Mouse (Mus musculus) MEL (cell line): ENCODE data around the gene Dnajb8. TPM values are rescaled to one million over a fixed set of nuclear protein-coding genes. Genes with fewer than 3 reads are reported as not detected.

ENCODE experiments used
- DNase-seq: peaks from one replicate; pipeline ENCODE4 v3.0.0; 2011; ENCODE audit warnings: low read depth, low spot score
- H3K27ac ChIP-seq: 2 replicates; pipeline ENCODE4 v1.5.1; 2012; ENCODE audit warnings: low read depth, mild to moderate bottlenecking, control low read depth, low read length, moderate library complexity; ENCODE audit not compliant: control insufficient read depth
- H3K27me3 ChIP-seq, 2 experiments: fragments of 150-350 bp in 1 of 2; sonication (generic) in 1 of 2; 2 replicates each; pipeline ENCODE4 v1.6.1; 2012; ENCODE audit warnings: low read length in 2 of 2, mild to moderate bottlenecking in 2 of 2, improper control_type of control experiment in 1 of 2, moderate library complexity in 1 of 2; ENCODE audit not compliant: insufficient read depth in 2 of 2, control insufficient read depth in 1 of 2
- H3K36me3 ChIP-seq, 2 experiments: 2 replicates each; pipeline ENCODE4 v1.6.1; 2012 to 2014; ENCODE audit warnings: low read length in 2 of 2, improper control_type of control experiment in 1 of 2, inconsistent platforms in 1 of 2, mild to moderate bottlenecking in 1 of 2; ENCODE audit not compliant: insufficient read depth in 2 of 2, control insufficient read depth in 1 of 2
- H3K4me1 ChIP-seq, 2 experiments: fragments of 150-350 bp in 1 of 2; sonication (generic) in 1 of 2; 2 replicates each; pipeline ENCODE4 v1.6.1; 2012; ENCODE audit warnings: low read length in 2 of 2, improper control_type of control experiment in 1 of 2, mild to moderate bottlenecking in 1 of 2; ENCODE audit not compliant: insufficient read depth in 2 of 2, control insufficient read depth in 1 of 2
- H3K4me3 ChIP-seq, 2 experiments: fragments of 150-350 bp in 1 of 2; sonication (generic) in 1 of 2; 2 replicates each; pipeline ENCODE4 v1.5.1; 2012; ENCODE audit warnings: low read depth in 2 of 2, low read length in 2 of 2, mild to moderate bottlenecking in 2 of 2, moderate library complexity in 2 of 2, control low read depth in 1 of 2, improper control_type of control experiment in 1 of 2; ENCODE audit not compliant: control insufficient read depth in 1 of 2, insufficient read depth in 1 of 2
- H3K79me2 ChIP-seq: 2 replicates; pipeline ENCODE4 v1.6.1; 2012; ENCODE audit warnings: mild to moderate bottlenecking, low read length, moderate library complexity; ENCODE audit not compliant: control insufficient read depth, poor library complexity, insufficient read depth
- H3K9ac ChIP-seq: 2 replicates; pipeline ENCODE4 v1.6.1; 2012; ENCODE audit warnings: low read depth, mild to moderate bottlenecking, control low read depth, low read length, moderate library complexity; ENCODE audit not compliant: control insufficient read depth, poor library complexity, severe bottlenecking
- H3K9me3 ChIP-seq: fragments of 150-350 bp; sonication (generic); replicated peaks from 2 replicates; pipeline ENCODE4 v1.6.1; 2012; ENCODE audit warnings: mild to moderate bottlenecking, low read length, improper control_type of control experiment, moderate library complexity; ENCODE audit not compliant: insufficient read depth
- BHLHE40 ChIP-seq: IDR thresholded peaks from 2 replicates; pipeline ENCODE4 v1.6.1; 2012; ENCODE audit warnings: low read depth, mild to moderate bottlenecking, inconsistent platforms, low read length, improper control_type of control experiment, borderline replicate concordance
- CTCF ChIP-seq, 3 experiments: IDR thresholded peaks in 2 of 3; conservative IDR thresholded peaks in 1 of 3; 2 replicates each; pipeline ENCODE4 v1.5.1; 2011 to 2012; ENCODE audit warnings: low read length in 3 of 3, low read depth in 2 of 3, mild to moderate bottlenecking in 2 of 3, improper control_type of control experiment in 1 of 3, inconsistent platforms in 1 of 3, mixed read lengths in 1 of 3, moderate library complexity in 1 of 3; ENCODE audit not compliant: control insufficient read depth in 1 of 3, insufficient read depth in 1 of 3, poor library complexity in 1 of 3, severe bottlenecking in 1 of 3
- E2F4 ChIP-seq: IDR thresholded peaks from 2 replicates; pipeline ENCODE4 v1.6.1; 2011; ENCODE audit warnings: low read depth, low read length, improper control_type of control experiment, borderline replicate concordance
- ELF1 ChIP-seq: IDR thresholded peaks from 2 replicates; pipeline ENCODE4 v1.6.1; 2014; ENCODE audit warnings: low read depth, mild to moderate bottlenecking, inconsistent platforms, low read length, improper control_type of control experiment, moderate library complexity
- EP300 ChIP-seq, 2 experiments: IDR thresholded peaks; 2 replicates each; pipeline ENCODE4 v1.6.1; 2011; ENCODE audit warnings: improper control_type of control experiment in 2 of 2, low read length in 2 of 2, low read depth in 1 of 2, mild to moderate bottlenecking in 1 of 2
- GABPA ChIP-seq: IDR thresholded peaks from 2 replicates; pipeline ENCODE4 v1.6.1; 2012; ENCODE audit warnings: low read depth, mild to moderate bottlenecking, inconsistent platforms, low read length, improper control_type of control experiment, moderate library complexity
- GATA1 ChIP-seq: IDR thresholded peaks from 2 replicates; pipeline ENCODE4 v1.6.1; 2011; ENCODE audit warnings: low read depth, low read length, improper control_type of control experiment
- HCFC1 ChIP-seq: IDR thresholded peaks from 2 replicates; pipeline ENCODE4 v1.6.1; 2012; ENCODE audit warnings: low read depth, mild to moderate bottlenecking, inconsistent platforms, low read length, improper control_type of control experiment, moderate library complexity
- KAT2A ChIP-seq: conservative IDR thresholded peaks from 2 replicates; pipeline ENCODE4 v1.6.1; 2012; ENCODE audit warnings: low read depth, low read length, improper control_type of control experiment, inconsistent platforms
- MAX ChIP-seq: IDR thresholded peaks from 2 replicates; pipeline ENCODE4 v1.6.1; 2011; ENCODE audit warnings: low read length, improper control_type of control experiment
- MXI1 ChIP-seq: IDR thresholded peaks from 2 replicates; pipeline ENCODE4 v1.6.1; 2011; ENCODE audit warnings: mild to moderate bottlenecking, low read depth, low read length, improper control_type of control experiment
- MYB ChIP-seq: IDR thresholded peaks from 2 replicates; pipeline ENCODE4 v1.6.1; 2011; ENCODE audit warnings: mild to moderate bottlenecking, low read depth, low read length, improper control_type of control experiment
- POLR2A ChIP-seq, 2 experiments: IDR thresholded peaks; 2 replicates each; pipeline ENCODE4 v1.6.1; 2011 to 2012; ENCODE audit warnings: low read length in 2 of 2, mild to moderate bottlenecking in 2 of 2, control low read depth in 1 of 2, improper control_type of control experiment in 1 of 2, low read depth in 1 of 2, moderate library complexity in 1 of 2; ENCODE audit not compliant: control insufficient read depth in 1 of 2, insufficient read depth in 1 of 2, poor library complexity in 1 of 2
- SMC3 ChIP-seq: IDR thresholded peaks from 2 replicates; pipeline ENCODE4 v1.6.1; 2011; ENCODE audit warnings: low read depth, low read length, improper control_type of control experiment
- TAL1 ChIP-seq: IDR thresholded peaks from 2 replicates; pipeline ENCODE4 v1.6.1; 2012; ENCODE audit warnings: mild to moderate bottlenecking, inconsistent platforms, low read length, moderate library complexity, mixed read lengths
- TCF12 ChIP-seq: IDR thresholded peaks from 2 replicates; pipeline ENCODE4 v1.6.1; 2014; ENCODE audit warnings: low read depth, mild to moderate bottlenecking, inconsistent platforms, low read length, improper control_type of control experiment, moderate library complexity
- ZC3H11A ChIP-seq: IDR thresholded peaks from 2 replicates; pipeline ENCODE4 v1.6.1; 2012; ENCODE audit warnings: low read depth, mild to moderate bottlenecking, inconsistent platforms, low read length, improper control_type of control experiment
- ZMIZ1 ChIP-seq: IDR thresholded peaks from 2 replicates; pipeline ENCODE4 v1.6.1; 2012; ENCODE audit warnings: low read depth, mild to moderate bottlenecking, inconsistent platforms, low read length, improper control_type of control experiment, moderate library complexity
- ZNF384 ChIP-seq: IDR thresholded peaks from 2 replicates; pipeline ENCODE4 v1.6.1; 2012; ENCODE audit warnings: low read depth, mild to moderate bottlenecking, inconsistent platforms, low read length, improper control_type of control experiment
- polyA plus RNA-seq, 2 experiments: library from polyadenylated mRNA; stranded (reverse) in 1 of 2; unstranded in 1 of 2; fragments of >175 nt in 1 of 2; fragments of >200 nt in 1 of 2; gene quantifications; 2 replicates each; pipeline versions ENCODE4 v1.2.1 to v1.2.4; 2012; ENCODE audit warnings: low replicate concordance in 2 of 2, low read depth in 1 of 2; ENCODE audit not compliant: insufficient read length in 2 of 2, insufficient read depth in 1 of 2, missing spikeins in 1 of 2
- total RNA-seq: library from RNA; depleted of rRNA; stranded (reverse); fragments of 300-350 nt; gene quantifications from 2 replicates; pipeline ENCODE4 v1.2.3, GENCODE M21; 2012

The Dnajb8 gene
- total and polyA plus RNA-seq, 3 experiments = not detected

DNA sequence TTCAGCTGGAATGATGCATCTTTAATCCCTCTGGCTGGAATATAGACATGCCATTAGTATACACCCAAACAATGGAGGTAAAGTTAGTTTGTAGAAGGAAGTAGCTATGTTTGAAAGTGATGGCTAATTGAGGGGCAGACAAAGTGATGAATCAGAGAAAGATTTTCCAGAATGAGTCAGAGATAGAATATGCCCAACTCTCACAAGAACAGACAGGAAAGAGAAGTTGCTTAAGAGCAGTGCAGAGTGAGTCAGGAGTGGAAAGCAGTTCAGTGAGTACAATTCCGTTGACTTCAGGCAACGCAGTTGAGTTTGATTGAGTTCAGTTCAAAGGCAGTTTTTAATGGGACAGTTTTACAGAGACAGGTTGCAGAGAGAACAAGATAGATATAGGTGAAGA lies 47.4 kb upstream of the Dnajb8 start:
- H3K27ac ChIP-seq = no peak overlapping the region

DNA sequence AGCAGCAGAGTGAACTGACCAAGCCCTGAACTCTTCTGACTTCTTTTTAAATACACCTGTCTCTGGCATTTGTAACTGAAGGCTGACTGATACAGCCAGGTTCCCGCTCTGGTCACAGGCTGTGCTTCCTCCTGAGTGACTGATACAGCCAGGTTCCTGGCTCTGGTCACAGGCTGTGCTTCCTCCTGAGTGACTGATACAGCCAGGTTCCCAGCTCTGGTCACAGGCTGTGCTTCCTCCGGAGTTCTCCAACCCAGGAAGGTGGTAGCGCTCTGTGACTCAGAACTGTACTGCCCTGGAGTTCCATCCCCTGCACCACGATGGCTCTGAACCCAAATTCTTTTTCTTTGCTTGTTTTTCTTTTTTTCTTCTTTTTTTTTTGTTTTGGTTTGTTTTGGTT lies 37.4 kb upstream of the Dnajb8 start:
- no peaks in the 10 kb centered on the region for H3K27me3 ChIP-seq
- H3K9me3 ChIP-seq = no peaks in the 10 kb centered on the region
- H3K4me3 ChIP-seq = no peak overlapping the region
- no peak overlapping the region for H3K27ac ChIP-seq
- H3K4me1 ChIP-seq = peaks cover 0 to 9% of the 10 kb centered on the region in 2 experiments; a peak in 1 of 4 replicates
- TF ChIP-seq ZNF384 (no peak), MYB (no peak), KAT2A (no peak), CTCF (IDR thresholded peaks at IDR 0.05 in 2 of 3, conservative IDR thresholded peaks at IDR 0.05 in 1 of 3; ENCODE audit: control insufficient read depth in 1 of 3, insufficient read depth in 1 of 3, low read depth in 2 of 3, low read length in 3 of 3, poor library complexity in 1 of 3, severe bottlenecking in 1 of 3) (no peak), POLR2A (IDR thresholded peaks at IDR 0.05; ENCODE audit: control insufficient read depth in 1 of 2, insufficient read depth in 1 of 2, low read depth in 1 of 2, low read length in 2 of 2, poor library complexity in 1 of 2) (no peak), TAL1 (no peak), TCF12 (no peak), E2F4 (no peak), ELF1 (no peak), SMC3 (no peak), GATA1 (no peak), MAX (no peak), EP300 (IDR thresholded peaks at IDR 0.05; ENCODE audit: low read depth in 1 of 2, low read length in 2 of 2) (no peak), ZC3H11A (no peak)
- TF ChIP-seq, all 39 proteins: peak for 0
- no peaks in the 10 kb centered on the region; a peak in 1 of 4 replicates for H3K36me3 ChIP-seq
- H3K9ac ChIP-seq = no peak overlapping the region
- H3K79me2 ChIP-seq = peaks cover 9% of the 10 kb centered on the region
- DNase-seq = no peak

More for the DNA sequence above, 47.4 kb upstream of the Dnajb8 start:
- no peak overlapping the region for H3K9ac ChIP-seq
- no peaks in the 10 kb centered on the region for H3K4me1 ChIP-seq
- H3K9me3 ChIP-seq = no peaks in the 10 kb centered on the region
- DNase-seq = no peak
- no peaks in the 10 kb centered on the region; a peak in 1 of 4 replicates for H3K27me3 ChIP-seq
- TF ChIP-seq HCFC1 (no peak), GABPA (no peak), MXI1 (no peak), ZMIZ1 (no peak), CTCF (IDR thresholded peaks at IDR 0.05 in 2 of 3, conservative IDR thresholded peaks at IDR 0.05 in 1 of 3; ENCODE audit: control insufficient read depth in 1 of 3, insufficient read depth in 1 of 3, low read depth in 2 of 3, low read length in 3 of 3, poor library complexity in 1 of 3, severe bottlenecking in 1 of 3) (no peak), BHLHE40 (no peak)
- H3K36me3 ChIP-seq = peaks cover 0 to 2% of the 10 kb centered on the region in 2 experiments; a peak in 2 of 4 replicates
- no peak overlapping the region for H3K4me3 ChIP-seq
- H3K79me2 ChIP-seq = no peaks in the 10 kb centered on the region
